Mouse (Mus musculus) kidney, postnatal 0 days (tissue): ENCODE results near the gene Adcy1. TPM values are rescaled to one million over a fixed set of nuclear protein-coding genes. Genes with fewer than 3 reads are reported as not detected.
A peak's percentile ranks its signal among the peaks of the same experiment; 100 is the strongest.

Source experiments
- ATAC-seq: fragments of 200-750 bp; cut with Nextera tagmentation; replicated peaks from 2 replicates; pipeline ENCODE4 v1.8.0; 2017; ENCODE audit warnings: low read depth, moderate number of reproducible peaks, moderate TSS enrichment, moderate library complexity; ENCODE audit not compliant: low FRiP score
- DNase-seq: peaks from one replicate; pipeline ENCODE4 v3.0.0-alpha.2; 2016; ENCODE audit warnings: low spot score
- H3K27ac ChIP-seq: fragments of 300-500 bp; sonication (generic); 2 replicates; pipeline ENCODE4 v1.5.1; 2014; ENCODE audit warnings: mild to moderate bottlenecking
- H3K27me3 ChIP-seq: fragments of 300-500 bp; sonication (generic); 2 replicates; pipeline ENCODE4 v1.6.1; 2014; ENCODE audit warnings: low read length, mixed read lengths; ENCODE audit not compliant: insufficient read depth
- H3K36me3 ChIP-seq: fragments of 300-500 bp; sonication (generic); 2 replicates; pipeline ENCODE4 v1.6.1; 2014; ENCODE audit warnings: low read length, mixed read lengths; ENCODE audit not compliant: insufficient read depth
- H3K4me1 ChIP-seq: fragments of 300-500 bp; sonication (generic); replicated peaks from 2 replicates; pipeline ENCODE4 v1.6.1; 2014; ENCODE audit warnings: antibody characterized with exemption, low read length, mixed read lengths; ENCODE audit not compliant: insufficient read depth
- H3K4me2 ChIP-seq: fragments of 300-500 bp; sonication (generic); 2 replicates; pipeline ENCODE4 v1.6.1; 2014; ENCODE audit warnings: mild to moderate bottlenecking, low read length, moderate library complexity, mixed read lengths
- H3K4me3 ChIP-seq: fragments of 300-500 bp; sonication (generic); replicated peaks from 2 replicates; pipeline ENCODE4 v1.5.1; 2014; ENCODE audit warnings: low read depth, low read length
- H3K9ac ChIP-seq: fragments of 300-500 bp; sonication (generic); 2 replicates; pipeline ENCODE4 v1.6.1; 2014; ENCODE audit warnings: low read depth, low read length
- H3K9me3 ChIP-seq: fragments of 300-500 bp; sonication (generic); replicated peaks from 2 replicates; pipeline ENCODE4 v1.6.1; 2016; ENCODE audit warnings: low read length, inconsistent platforms, mixed read lengths
- CTCF ChIP-seq: IDR thresholded peaks from 2 replicates; pipeline ENCODE4 v1.5.1; 2016; ENCODE audit warnings: antibody characterized with exemption, low read depth, mild to moderate bottlenecking, moderate library complexity
- WGBS: fragments of 180-500 bp; shearing (Covaris S2); extraction: QIAGEN DNeasy Blood & Tissue Kit; methylation state at CpG from one replicate; pipeline ENCODE4 v1.1.7; 2014; 5-methylcytosine and 5-hydroxymethylcytosine counted together
- polyA plus RNA-seq: library from polyadenylated mRNA; unstranded; fragments of >200 nt; fragmentation: Nextera tagmentation; extraction: Ambion mirVana; gene quantifications from 2 replicates; pipeline ENCODE4 v1.2.1, GENCODE M21; 2015

Gene Adcy1
- polyA plus RNA-seq, 1 experiment from 2014 or later, result 1.8 TPM

GRCm38 (mm10) chr11:7057781-7058180, 5.5 kb upstream of the Adcy1 start:
- Histone ChIP-seq H3K9ac (no peak overlapping the region), H3K27ac (no peak overlapping the region), H3K4me2 (no peak overlapping the region), H3K4me3 (no peak overlapping the region), H3K27me3 (peaks cover 16% of the 10 kb centered on the region; the same call in 1 of the 2 replicates), H3K4me1 (peaks cover 9% of the 10 kb centered on the region; the same call in 1 of the 2 replicates), H3K9me3 (no peaks in the 10 kb centered on the region), H3K36me3 (no peaks in the 10 kb centered on the region)
- TF ChIP-seq CTCF, result no peak
- DNase-seq (no peak), ATAC-seq (no peak)
- WGBS, result 88% methylated on average over 7 of the region's 7 CpGs

GRCm38 (mm10) chr11:7061961-7062360, 1.3 kb upstream of the Adcy1 start:
- 42% methylated on average over 6 of the region's 6 CpGs for WGBS
- Histone ChIP-seq H3K4me1 (peaks cover 8% of the 10 kb centered on the region), H3K27me3 (peaks cover 30% of the 10 kb centered on the region), H3K4me3 (no peak overlapping the region), H3K36me3 (no peaks in the 10 kb centered on the region), H3K9me3 (no peaks in the 10 kb centered on the region), H3K4me2 (no peak overlapping the region), H3K27ac (no peak overlapping the region), H3K9ac (no peak overlapping the region)
- DNase-seq, result no peak
- no peak for TF ChIP-seq CTCF
- no peak for ATAC-seq

- no peak for ATAC-seq
- no peak for DNase-seq
- Histone ChIP-seq H3K9ac (0 out of 2 replicates have a peak overlapping the region, but pooled peaks have one; percentile 40), H3K27ac (no peak overlapping the region), H3K4me2 (peak overlapping the region; percentile 88), H3K4me3 (peak overlapping the region; percentile 44), H3K27me3 (peaks cover 30% of the 10 kb centered on the region), H3K36me3 (no peaks in the 10 kb centered on the region), H3K9me3 (no peaks in the 10 kb centered on the region), H3K4me1 (peaks cover 8% of the 10 kb centered on the region)
- no peak for TF ChIP-seq CTCF
- WGBS, result 8% methylated on average over 10 of the region's 10 CpGs
Observed at GRCm38 (mm10) chr11:7062566-7062965, 723 bp upstream of the Adcy1 start.

- under 1% methylated on average over 53 of the region's 53 CpGs for WGBS
- peak; percentile 50 for ATAC-seq
- peaks cover 30% of the 10 kb centered on the region for H3K27me3 ChIP-seq
Observed at GRCm38 (mm10) chr11:7063681-7064267, 485 bp downstream of the Adcy1 start.

GRCm38 (mm10) chr11:7064484-7065185, 1.3 kb downstream of the Adcy1 start:
- no peaks in the 10 kb centered on the region for H3K9me3 ChIP-seq
- no peak for TF ChIP-seq CTCF
- H3K9ac ChIP-seq, result no peak overlapping the region
- peak; percentile 54 for DNase-seq
- H3K4me3 ChIP-seq, result peak overlapping the region; percentile 50
- H3K36me3 ChIP-seq, result no peaks in the 10 kb centered on the region
- WGBS, result 4% methylated on average over 26 of the region's 26 CpGs
- H3K4me1 ChIP-seq, result peaks cover 8% of the 10 kb centered on the region
- peak overlapping the region; percentile 88 for H3K4me2 ChIP-seq
- peaks cover 30% of the 10 kb centered on the region for H3K27me3 ChIP-seq
- no peak overlapping the region for H3K27ac ChIP-seq
- ATAC-seq, result no peak

More at GRCm38 (mm10) chr11:7063681-7064267, 485 bp downstream of the Adcy1 start:
- peak overlapping the region; percentile 62 for H3K9ac ChIP-seq
- DNase-seq, result no peak
- no peak for TF ChIP-seq CTCF
- no peaks in the 10 kb centered on the region for H3K9me3 ChIP-seq
- H3K4me2 ChIP-seq, result peak overlapping the region; percentile 88
- H3K27ac ChIP-seq, result no peak overlapping the region; the same call in 1 of the 2 replicates
- no peaks in the 10 kb centered on the region for H3K36me3 ChIP-seq
- peaks cover 8% of the 10 kb centered on the region for H3K4me1 ChIP-seq
- peak overlapping the region; percentile 50 for H3K4me3 ChIP-seq

GRCm38 (mm10) chr11:7065388-7065787, 2.1 kb downstream of the Adcy1 start:
- no peak overlapping the region for H3K9ac ChIP-seq
- no peak overlapping the region for H3K4me3 ChIP-seq
- ATAC-seq (no peak), DNase-seq (no peak)
- WGBS, result 15% methylated on average over 4 of the region's 4 CpGs
- no peak overlapping the region for H3K27ac ChIP-seq
- H3K9me3 ChIP-seq, result no peaks in the 10 kb centered on the region
- H3K27me3 ChIP-seq, result peaks cover 30% of the 10 kb centered on the region
- peaks cover 8% of the 10 kb centered on the region for H3K4me1 ChIP-seq
- H3K4me2 ChIP-seq, result peak overlapping the region; percentile 88; the same call in 1 of the 2 replicates
- no peak for TF ChIP-seq CTCF
- no peaks in the 10 kb centered on the region for H3K36me3 ChIP-seq
